Mouse (Mus musculus) hindbrain, embryonic 10.5 days (tissue): ENCODE data around the gene Cysrt1. TPM values are rescaled to one million over a fixed set of nuclear protein-coding genes. Genes with fewer than 3 reads are reported as not detected.
A peak's percentile ranks its signal among the peaks of the same experiment; 100 is the strongest.

Experiments
- DNase-seq: peaks from one replicate; pipeline ENCODE4 v3.0.0-alpha.2; 2017; ENCODE audit warnings: low spot score
- H3K27ac ChIP-seq: fragments of 300-500 bp; sonication (generic); 2 replicates; pipeline ENCODE4 v1.5.1; 2016; ENCODE audit warnings: mild to moderate bottlenecking, moderate library complexity
- H3K27me3 ChIP-seq: fragments of 300-500 bp; sonication (generic); 2 replicates; pipeline ENCODE4 v1.6.1; 2016; ENCODE audit warnings: mild to moderate bottlenecking; ENCODE audit not compliant: poor library complexity, insufficient read depth, severe bottlenecking
- H3K36me3 ChIP-seq: fragments of 300-500 bp; sonication (generic); 2 replicates; pipeline ENCODE4 v1.6.1; 2016; ENCODE audit warnings: mild to moderate bottlenecking, moderate library complexity
- H3K4me1 ChIP-seq: fragments of 300-500 bp; sonication (generic); replicated peaks from 2 replicates; pipeline ENCODE4 v1.6.1; 2016; ENCODE audit warnings: mild to moderate bottlenecking
- H3K4me3 ChIP-seq: fragments of 300-500 bp; sonication (generic); 2 replicates; pipeline ENCODE4 v1.5.1; 2016; ENCODE audit warnings: mild to moderate bottlenecking, moderate library complexity
- H3K9me3 ChIP-seq: fragments of 300-500 bp; sonication (generic); 2 replicates; pipeline ENCODE4 v1.6.1; 2016; ENCODE audit warnings: mild to moderate bottlenecking, moderate library complexity
- WGBS: fragments of 180-500 bp; shearing (Covaris S2); methylation state at CpG from one replicate; pipeline ENCODE4 v1.1.7; 2016; 5-methylcytosine and 5-hydroxymethylcytosine counted together
- polyA plus RNA-seq: library from polyadenylated mRNA; unstranded; fragments of >200 nt; fragmentation: Nextera tagmentation; extraction: Ambion mirVana; gene quantifications from 2 replicates; pipeline ENCODE4 v1.2.1, GENCODE M21; 2016

The Cysrt1 gene
- polyA plus RNA-seq, 1 experiment from 2014 or later = not detected

DNA sequence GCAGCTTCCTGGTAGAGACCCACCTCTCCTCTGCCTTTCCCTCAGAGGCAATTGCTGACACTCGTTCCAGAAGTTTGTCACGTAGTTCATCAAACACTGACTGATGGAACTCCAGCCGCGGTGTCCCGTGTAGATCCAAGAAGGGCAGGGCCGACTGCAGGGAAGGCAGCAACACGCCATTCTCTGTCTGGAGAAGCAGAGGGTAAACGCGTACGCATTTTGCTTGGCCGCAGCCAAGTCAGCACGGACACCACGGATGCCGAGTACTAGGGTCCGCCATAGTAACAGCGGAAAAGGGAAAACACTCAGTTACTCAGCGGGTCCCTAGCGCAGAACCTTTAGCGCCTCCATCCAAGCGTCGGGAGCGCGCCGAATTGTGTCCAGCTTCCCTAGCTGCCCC is 31.6 kb downstream of the Cysrt1 start:
- no peak for DNase-seq
- H3K9me3 ChIP-seq = no peaks in the 10 kb centered on the region
- peaks cover 18% of the 10 kb centered on the region; the same call in 1 of the 2 replicates for H3K27me3 ChIP-seq
- peaks cover 27% of the 10 kb centered on the region for H3K4me1 ChIP-seq
- peaks cover 36% of the 10 kb centered on the region for H3K36me3 ChIP-seq
- peak overlapping the region; percentile 93 for H3K4me3 ChIP-seq
- H3K27ac ChIP-seq = peak overlapping the region; percentile 99
- under 1% methylated on average over 24 of the region's 24 CpGs for WGBS

DNA sequence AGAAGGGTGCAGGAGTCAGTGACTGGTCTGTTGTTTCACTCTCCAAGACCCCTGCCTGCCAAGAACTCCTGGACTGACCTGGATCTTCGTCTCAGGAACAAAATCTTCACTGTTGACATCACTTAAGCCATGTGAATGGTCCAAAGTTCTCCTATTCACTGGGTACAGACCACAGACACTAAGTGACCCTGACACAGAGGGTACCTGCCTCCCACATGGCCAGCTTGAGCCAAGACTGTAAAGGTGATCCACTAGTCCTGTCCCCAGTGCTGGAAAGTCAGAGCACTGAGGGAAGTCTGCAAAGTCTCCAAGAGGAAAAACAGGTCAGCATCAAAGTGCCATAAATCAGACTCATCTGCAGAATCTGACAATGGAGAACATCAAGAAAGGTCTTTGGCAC is 34.7 kb downstream of the Cysrt1 start:
- peaks cover 24% of the 10 kb centered on the region for H3K4me1 ChIP-seq
- H3K36me3 ChIP-seq = peaks cover 67% of the 10 kb centered on the region
- peaks cover 5% of the 10 kb centered on the region; the same call in 1 of the 2 replicates for H3K27me3 ChIP-seq
- DNase-seq = no peak
- WGBS = 85% methylated on average over 1 of the region's 1 CpGs
- H3K27ac ChIP-seq = no peak overlapping the region
- no peak overlapping the region for H3K4me3 ChIP-seq
- no peaks in the 10 kb centered on the region for H3K9me3 ChIP-seq

DNA sequence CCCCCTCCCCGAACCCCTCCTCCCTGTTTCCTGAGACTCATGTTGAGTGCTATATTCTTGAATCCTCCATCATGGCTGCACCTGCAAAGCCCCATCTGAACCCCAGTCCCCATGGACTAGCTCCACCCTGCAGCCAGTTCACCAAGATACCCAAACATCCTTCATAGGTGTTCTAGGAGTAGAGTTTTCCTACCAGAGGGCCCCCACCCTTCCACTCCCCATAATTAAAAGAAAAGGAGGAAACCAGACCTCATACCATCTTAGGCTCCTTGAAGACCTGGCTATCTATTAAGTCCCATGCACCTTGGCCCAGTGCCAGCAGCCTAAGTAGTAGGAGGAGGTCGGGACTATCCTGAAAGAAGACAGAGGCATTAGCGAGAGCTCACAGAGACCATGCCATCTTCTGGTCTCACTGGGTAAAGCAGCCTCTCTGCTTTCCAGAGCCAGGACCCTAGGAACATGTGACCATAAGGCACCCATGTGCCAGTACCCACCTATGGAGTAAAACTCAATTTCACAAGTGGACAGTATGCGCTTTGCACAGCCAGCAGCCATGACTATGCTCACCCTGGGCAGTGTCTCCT is 38.5 kb downstream of the Cysrt1 start:
- 79% methylated on average over 4 of the region's 4 CpGs for WGBS
- Histone ChIP-seq H3K27ac (no peak overlapping the region), H3K4me3 (no peak overlapping the region), H3K9me3 (no peaks in the 10 kb centered on the region), H3K36me3 (peaks cover 99% of the 10 kb centered on the region), H3K27me3 (no peaks in the 10 kb centered on the region), H3K4me1 (peaks cover under 1% of the 10 kb centered on the region; the same call in 1 of the 2 replicates)
- no peak for DNase-seq

DNA sequence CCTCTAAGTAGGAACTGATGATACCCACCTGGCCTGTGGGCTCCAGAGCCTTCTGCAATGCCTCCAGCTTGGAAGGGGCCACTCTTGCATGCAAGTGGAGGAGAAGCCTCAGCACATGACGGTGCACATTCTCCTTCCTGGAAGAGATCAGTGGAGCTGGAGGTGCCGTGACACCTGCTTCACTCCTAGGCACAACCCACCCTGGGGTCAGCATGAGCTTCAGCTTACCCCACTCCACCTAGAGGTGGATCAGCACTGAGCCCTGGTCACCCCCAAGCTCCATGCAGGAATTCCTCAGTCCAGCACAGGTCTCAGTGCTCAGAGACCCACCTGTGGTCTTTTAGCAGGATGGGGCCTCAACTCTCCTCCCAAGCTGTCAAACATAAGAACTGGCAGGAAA is 41.6 kb downstream of the Cysrt1 start:
- DNase-seq = no peak
- no peaks in the 10 kb centered on the region for H3K9me3 ChIP-seq
- peaks cover 21% of the 10 kb centered on the region for H3K27me3 ChIP-seq
- peaks cover 17% of the 10 kb centered on the region for H3K4me1 ChIP-seq
- no peak overlapping the region for H3K27ac ChIP-seq
- peaks cover 74% of the 10 kb centered on the region for H3K36me3 ChIP-seq
- no peak overlapping the region for H3K4me3 ChIP-seq
- 97% methylated on average over 2 of the region's 2 CpGs for WGBS

DNA sequence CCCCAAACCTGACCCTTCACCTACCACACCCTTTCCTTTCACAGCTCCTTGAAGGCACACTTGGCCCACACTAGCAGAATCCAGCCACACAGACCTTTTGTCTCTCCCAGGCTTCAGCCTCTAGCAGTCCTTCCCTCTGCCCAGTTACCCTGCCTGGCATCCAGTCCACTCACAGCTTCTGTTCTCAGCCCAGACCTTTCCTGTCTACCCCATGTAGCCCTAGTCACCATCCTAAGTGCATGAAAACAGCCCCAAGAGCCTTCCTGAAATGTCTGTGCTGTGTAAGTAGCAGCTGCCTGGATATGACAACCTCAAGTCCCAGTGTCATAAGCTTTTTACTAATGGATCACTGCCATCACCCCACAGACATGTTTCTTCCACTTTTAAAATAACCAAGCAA is 44.3 kb downstream of the Cysrt1 start:
- H3K9me3 ChIP-seq = no peaks in the 10 kb centered on the region
- H3K4me3 ChIP-seq = no peak overlapping the region
- H3K4me1 ChIP-seq = peaks cover 34% of the 10 kb centered on the region
- peaks cover 43% of the 10 kb centered on the region for H3K27me3 ChIP-seq
- no peak overlapping the region for H3K27ac ChIP-seq
- DNase-seq = no peak
- peaks cover 47% of the 10 kb centered on the region for H3K36me3 ChIP-seq

DNA sequence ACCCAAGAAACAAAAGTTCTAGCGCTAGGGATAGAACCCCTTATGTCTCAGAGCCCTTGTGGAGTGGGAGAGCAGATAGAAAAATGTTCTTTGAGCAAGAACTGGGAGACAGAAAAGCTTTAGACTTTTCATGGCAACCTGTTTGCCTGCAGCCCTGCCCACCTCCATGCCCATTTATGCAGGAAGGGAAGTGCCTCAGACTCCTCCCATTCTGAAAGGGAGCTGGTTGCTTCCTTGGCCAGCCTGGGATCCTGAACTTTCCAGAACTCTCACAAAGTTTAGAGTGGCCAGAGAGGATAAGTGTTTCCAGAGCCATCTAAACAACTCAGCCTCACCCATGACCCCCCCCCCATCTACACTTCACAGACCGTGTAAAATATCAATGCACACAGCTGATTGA is 45.1 kb downstream of the Cysrt1 start:
- peaks cover 34% of the 10 kb centered on the region for H3K4me1 ChIP-seq
- no peak overlapping the region for H3K4me3 ChIP-seq
- WGBS = 29% methylated on average over 2 of the region's 2 CpGs
- no peaks in the 10 kb centered on the region for H3K9me3 ChIP-seq
- H3K27me3 ChIP-seq = peaks cover 43% of the 10 kb centered on the region
- peaks cover 40% of the 10 kb centered on the region for H3K36me3 ChIP-seq
- no peak for DNase-seq
- H3K27ac ChIP-seq = no peak overlapping the region

DNA sequence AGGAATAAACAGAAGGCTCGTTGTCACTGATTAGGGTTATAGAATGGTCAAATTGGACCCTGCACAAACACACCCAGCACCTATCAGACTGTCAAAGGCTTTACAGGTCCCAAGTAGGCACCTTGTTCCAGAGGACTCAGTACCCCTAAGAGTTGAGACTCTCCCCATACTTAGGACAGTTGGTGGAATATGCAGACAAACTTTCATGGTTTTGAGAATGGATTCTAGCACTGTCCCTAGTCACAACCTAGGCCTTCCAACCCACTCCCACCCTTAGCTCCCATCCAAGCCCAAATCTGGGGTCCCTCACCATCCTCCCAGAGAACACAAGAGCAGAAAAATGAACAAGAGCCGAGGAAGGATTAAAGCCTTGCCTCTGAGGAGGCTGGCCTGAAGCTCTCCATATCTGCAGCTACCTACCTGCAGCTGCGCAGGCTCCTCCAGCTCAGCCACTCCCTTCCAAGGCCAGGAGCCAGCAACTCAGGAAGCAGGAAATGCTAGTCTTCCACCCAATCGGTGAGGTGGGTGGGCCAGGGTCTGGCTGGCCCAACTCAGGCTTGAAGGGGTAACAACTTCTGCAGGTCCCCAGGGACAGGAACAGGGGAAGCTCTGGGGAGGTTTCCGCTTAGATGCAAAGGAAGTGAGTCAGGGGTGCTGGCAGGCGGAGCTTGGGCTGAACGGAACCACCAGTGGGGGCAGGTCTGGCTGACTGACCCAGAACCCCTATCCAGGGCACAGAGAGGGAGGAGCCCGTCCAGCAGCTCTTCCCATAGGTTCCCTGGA is 45.9 kb downstream of the Cysrt1 start, which contains the start of gene Tor4a:
TSS of gene Tor4a (minus strand) at position 715 of the 783 bp plus-strand sequence.
- no peak within 1 kb of the TSS; the same call in 1 of the 2 replicates for H3K27ac ChIP-seq
- H3K27me3 ChIP-seq = peaks cover 43% of the 10 kb centered on the region
- peaks cover 31% of the 10 kb centered on the region for H3K36me3 ChIP-seq
- H3K4me1 ChIP-seq = peaks cover 34% of the 10 kb centered on the region
- H3K4me3 ChIP-seq = peak within 1 kb of the TSS; percentile 38
- DNase-seq = no peak
- 14% methylated on average over 8 of the region's 8 CpGs for WGBS
- H3K9me3 ChIP-seq = no peaks in the 10 kb centered on the region

DNA sequence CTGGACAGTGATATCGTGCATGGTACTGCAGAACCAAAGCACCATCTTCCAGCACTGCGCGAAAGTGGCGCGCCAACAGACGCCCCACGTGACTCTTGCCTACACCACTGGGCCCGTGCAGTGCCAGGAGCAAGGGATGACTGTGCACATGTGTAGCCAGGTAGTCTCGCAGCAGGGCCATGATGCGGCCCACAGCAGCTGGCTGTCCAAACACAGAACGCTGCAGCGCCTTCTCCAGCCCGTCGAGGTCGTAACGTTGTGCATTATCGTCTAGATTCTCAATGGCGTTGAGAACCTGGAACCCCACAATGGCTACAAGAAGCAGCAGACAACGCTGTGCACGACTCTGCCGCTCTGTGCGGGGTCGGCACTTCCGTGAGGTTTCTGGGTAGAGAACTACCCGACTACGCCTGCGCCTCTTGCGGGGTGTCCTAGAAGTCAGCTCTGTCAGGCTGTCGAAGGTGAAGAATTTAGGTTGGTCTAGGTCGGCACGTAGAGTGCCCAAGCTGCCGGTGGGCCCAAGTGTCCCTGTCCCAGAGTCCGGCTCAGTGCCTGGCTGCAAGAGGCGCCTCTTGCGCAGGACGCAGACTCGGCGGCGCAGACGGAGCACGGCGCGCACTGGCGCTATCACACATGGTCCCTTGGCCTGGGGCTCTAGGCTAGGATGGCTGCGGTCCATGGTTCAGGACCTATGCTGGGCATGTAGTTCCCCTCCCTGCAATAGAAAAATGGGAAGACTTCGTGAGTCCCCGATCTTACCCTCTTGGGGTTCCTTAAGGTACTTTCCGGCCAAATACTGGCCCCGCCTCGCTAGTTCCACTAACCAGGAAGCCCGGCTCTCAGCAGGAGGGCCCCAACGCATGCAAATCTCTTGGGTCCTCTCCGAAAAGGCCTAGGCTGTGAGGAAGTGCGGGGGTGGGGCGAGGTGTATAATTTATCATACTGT is 46.8 kb downstream of the Cysrt1 start:
- Histone ChIP-seq H3K36me3 (peaks cover 23% of the 10 kb centered on the region), H3K27me3 (peaks cover 43% of the 10 kb centered on the region), H3K9me3 (no peaks in the 10 kb centered on the region), H3K27ac (no peak overlapping the region; the same call in 1 of the 2 replicates), H3K4me1 (peaks cover 34% of the 10 kb centered on the region), H3K4me3 (peak overlapping the region; percentile 38)
- WGBS = 20% methylated on average over 55 of the region's 55 CpGs
- no peak for DNase-seq

DNA sequence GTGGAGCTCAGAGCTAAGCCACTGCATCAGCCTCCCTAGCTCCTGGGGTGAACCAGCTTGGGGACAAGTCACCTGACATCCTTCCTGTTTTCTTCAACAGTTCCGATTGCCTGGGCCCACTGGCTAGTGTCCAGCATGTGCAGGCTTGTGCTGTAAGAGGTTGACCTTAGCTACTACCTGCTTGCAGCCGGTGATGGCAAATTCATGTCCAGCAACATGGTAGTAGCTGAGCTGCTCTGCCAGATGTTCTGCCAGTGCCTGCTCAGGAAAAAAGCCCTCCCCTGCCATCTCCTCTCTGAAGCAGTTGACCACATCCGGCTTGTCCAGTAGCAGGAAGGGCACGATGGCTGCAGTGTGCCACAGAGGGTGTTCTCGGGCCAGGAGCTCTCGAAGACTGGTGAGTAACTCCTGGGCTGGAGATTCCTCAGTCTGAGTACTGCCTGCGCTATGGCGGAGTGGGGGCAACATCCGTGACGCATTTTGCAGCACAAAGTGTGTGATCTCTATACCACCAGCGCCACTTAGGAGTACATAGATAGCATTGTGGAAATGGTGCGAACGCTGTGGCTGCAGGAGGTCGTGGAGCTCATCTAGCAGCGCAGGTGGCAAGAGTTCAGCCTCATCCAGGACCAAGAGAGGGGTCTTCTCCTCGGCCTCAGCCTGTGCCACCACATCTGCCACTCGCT is 47.6 kb downstream of the Cysrt1 start:
- WGBS = 87% methylated on average over 17 of the region's 17 CpGs
- no peak overlapping the region for H3K27ac ChIP-seq
- peaks cover 34% of the 10 kb centered on the region for H3K4me1 ChIP-seq
- DNase-seq = no peak
- H3K36me3 ChIP-seq = peaks cover 14% of the 10 kb centered on the region
- peaks cover 43% of the 10 kb centered on the region for H3K27me3 ChIP-seq
- H3K9me3 ChIP-seq = no peaks in the 10 kb centered on the region
- peak overlapping the region; percentile 38; the same call in 1 of the 2 replicates for H3K4me3 ChIP-seq

DNA sequence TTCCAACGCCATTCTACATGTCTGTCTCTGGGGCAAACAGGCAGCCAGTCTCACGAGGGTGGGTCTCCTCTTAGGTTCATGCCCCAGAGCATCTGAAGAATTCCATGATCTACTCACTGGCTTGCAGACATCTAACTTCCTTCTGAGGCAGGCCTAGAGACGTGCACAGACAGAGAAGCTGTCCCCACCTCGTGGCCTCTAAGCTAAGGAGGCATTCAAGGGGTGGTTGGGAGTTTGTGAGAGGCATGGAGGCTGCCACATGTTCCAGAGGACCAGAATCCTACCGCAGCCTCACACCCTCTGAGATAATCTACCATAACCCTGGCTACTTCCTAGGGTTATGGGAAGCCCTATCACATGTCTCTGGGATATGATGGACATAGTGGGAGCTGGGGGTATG is 48.2 kb downstream of the Cysrt1 start:
- H3K4me3 ChIP-seq = no peak overlapping the region
- no peak for DNase-seq
- peaks cover 43% of the 10 kb centered on the region for H3K27me3 ChIP-seq
- H3K9me3 ChIP-seq = no peaks in the 10 kb centered on the region
- WGBS = 77% methylated on average over 5 of the region's 5 CpGs
- no peak overlapping the region for H3K27ac ChIP-seq
- peaks cover 8% of the 10 kb centered on the region for H3K36me3 ChIP-seq
- H3K4me1 ChIP-seq = peaks cover 34% of the 10 kb centered on the region

DNA sequence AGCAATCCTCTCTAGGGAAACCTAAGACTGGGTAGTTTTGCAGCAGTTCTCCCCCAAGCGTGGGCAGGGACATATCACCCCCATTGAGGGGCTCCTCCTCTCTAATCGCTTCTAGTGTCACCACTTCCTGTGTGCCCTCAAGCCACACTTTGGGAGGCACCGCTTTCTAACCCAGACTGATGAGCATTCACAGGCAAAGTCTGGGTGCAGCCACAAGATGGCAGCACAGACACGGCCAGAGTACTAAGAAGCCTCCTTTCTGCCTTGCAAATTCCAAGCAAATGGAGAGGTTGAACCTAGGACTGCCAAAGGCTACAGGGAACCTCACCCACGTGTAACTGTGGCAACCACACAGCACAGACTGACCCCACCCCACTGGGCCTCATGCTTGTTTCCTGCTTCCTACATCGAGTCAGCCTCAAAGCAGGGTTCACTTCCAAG is 48.9 kb downstream of the Cysrt1 start:
- WGBS = 3% methylated on average over 6 of the region's 6 CpGs
- peak; percentile 86 for DNase-seq
- Histone ChIP-seq H3K4me1 (peaks cover 34% of the 10 kb centered on the region), H3K4me3 (peak overlapping the region; percentile 24), H3K9me3 (no peaks in the 10 kb centered on the region), H3K27ac (peak overlapping the region; percentile 64), H3K36me3 (peaks cover 2% of the 10 kb centered on the region), H3K27me3 (peaks cover 43% of the 10 kb centered on the region)
